Mouse (Mus musculus) lung, postnatal 36 days (tissue): ENCODE measurements at regions not wholly inside any gene's neighbourhood (a gene's known extent, or its start where the extent isn't known, plus 50 kb on each side); places are given as distances from the start of the nearest gene placed in this dataset.
"Not testable (repeated sequence)": the region's sequence is repeated elsewhere in the genome, so short reads cannot be mapped to it uniquely, and the experiment has no call there.

Source experiments
- DNase-seq: peaks from one replicate; pipeline ENCODE4 v3.0.0; 2022; ENCODE audit warnings: mixed read lengths

- DNase-seq: no peak
These were observed 183.0 kb upstream of the Plxna2 start for GRCm38 (mm10) chr1:194435060-194435459.

- no peak for DNase-seq
These were observed 189.4 kb upstream of the Plxna2 start for GRCm38 (mm10) chr1:194428586-194428985.

- DNase-seq: no peak
These were observed 191.7 kb upstream of the Plxna2 start for GRCm38 (mm10) chr1:194426293-194426692.

DNA sequence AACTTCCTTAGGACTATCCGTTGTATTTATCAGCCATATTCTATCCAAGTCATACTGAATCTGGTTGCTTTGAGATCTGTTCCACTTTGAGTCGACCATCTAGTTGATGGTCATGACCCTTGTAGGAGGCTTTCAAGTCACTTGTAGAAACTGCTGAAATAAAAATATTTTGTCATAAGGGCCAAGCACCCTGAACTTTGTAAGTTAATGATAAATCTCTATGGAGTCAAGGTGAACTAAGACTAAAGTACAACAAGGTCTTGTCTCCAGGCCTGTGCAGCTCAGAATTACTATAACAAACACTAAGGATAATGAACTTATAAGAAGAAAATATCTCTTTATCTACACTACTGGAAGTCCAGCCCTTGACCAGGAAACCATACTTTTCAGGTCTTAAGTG is 193.8 kb upstream of the Plxna2 start:
- DNase-seq: no peak

DNA sequence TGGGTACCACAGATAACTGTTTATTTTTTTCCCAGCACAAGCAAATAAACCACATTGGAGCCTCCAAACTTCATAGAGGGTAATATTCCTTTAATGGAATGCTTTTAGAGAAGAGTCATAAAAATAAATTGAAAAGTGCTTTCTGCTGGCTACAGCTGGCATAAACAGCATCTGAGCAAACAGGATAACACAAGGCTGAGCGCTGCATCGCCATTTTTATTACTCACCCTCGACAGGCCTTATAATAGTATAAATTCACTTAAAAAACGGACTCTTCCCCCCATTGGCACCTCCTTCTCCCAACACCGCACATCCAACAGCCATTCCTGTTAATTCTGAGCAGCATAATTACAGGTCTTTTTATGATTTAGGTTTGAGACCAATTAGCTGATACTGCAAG is 205.8 kb upstream of the Plxna2 start:
- DNase-seq: no peak

DNA sequence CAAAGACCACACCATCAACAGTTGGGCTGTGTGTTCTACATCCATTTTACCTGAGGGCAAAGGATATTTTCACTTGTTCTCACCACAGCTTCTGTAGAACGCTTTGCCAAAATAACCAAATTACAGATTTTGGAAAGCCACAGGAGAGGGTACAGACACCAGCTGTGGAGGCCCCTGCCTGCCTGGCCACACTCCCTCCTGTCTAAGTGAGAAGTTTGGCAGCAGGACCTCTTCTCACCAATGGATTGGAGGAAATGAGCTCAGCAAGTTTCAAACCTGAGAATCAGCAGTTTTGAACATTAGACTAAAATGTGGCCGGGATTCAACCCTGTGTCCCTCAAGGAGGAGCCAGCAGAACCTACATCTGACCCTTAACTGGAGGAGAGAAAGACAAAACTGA is 206.2 kb upstream of the Plxna2 start:
- DNase-seq: no peak

GRCm38 (mm10) chr1:194399281-194399680 is 218.7 kb upstream of the Plxna2 start:
- DNase-seq: no peak

GRCm38 (mm10) chr1:194396754-194397460 is 221.1 kb upstream of the Plxna2 start:
- DNase-seq: peak; percentile 45

GRCm38 (mm10) chr1:194393720-194394119 is 224.3 kb upstream of the Plxna2 start:
- no peak for DNase-seq

- DNase-seq: no peak
These were observed 227.8 kb upstream of the Plxna2 start for GRCm38 (mm10) chr1:194390202-194390601.

- DNase-seq: no peak
These were observed 239.9 kb upstream of the Plxna2 start for GRCm38 (mm10) chr1:194378135-194378534.

- not testable (repeated sequence) for DNase-seq
These were observed 244.5 kb upstream of the Plxna2 start for GRCm38 (mm10) chr1:194373511-194373910.

- DNase-seq: no peak
These were observed 254.1 kb upstream of the Plxna2 start for GRCm38 (mm10) chr1:194363917-194364316.

DNA sequence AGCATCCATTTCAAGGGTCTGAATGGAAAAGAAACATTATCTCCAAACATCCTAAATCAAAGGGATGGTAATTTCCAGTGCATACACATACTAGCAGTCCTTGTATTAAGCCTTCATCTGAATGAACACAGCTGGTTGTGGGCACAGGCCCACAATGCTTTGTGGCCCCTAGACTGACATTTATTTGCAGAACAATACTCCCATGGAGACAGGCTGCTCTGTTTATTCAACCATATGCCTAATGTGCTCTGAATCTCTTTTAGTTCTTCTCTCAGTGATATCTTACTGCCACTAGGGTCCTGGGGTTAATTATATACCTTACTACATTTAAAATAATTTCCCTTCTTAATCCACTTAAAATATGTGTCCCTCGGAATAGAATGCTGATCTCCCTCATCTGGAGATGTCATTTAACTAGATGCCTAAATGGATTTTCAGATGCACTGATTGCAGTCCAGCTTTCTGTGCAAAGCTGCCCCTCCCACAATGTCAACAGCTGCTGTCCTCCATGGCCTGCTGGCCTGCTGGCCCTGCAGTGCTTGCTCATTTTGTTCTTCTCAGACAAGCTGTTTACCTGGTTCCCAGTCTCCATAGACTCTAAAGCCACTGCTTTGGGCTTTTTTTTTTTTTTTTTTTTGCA is 254.8 kb upstream of the Plxna2 start:
- DNase-seq: no peak

GRCm38 (mm10) chr1:194362298-194362697 is 255.7 kb upstream of the Plxna2 start:
- DNase-seq: no peak

- no peak for DNase-seq
These were observed 256.7 kb upstream of the Plxna2 start for GRCm38 (mm10) chr1:194361316-194361715.

DNA sequence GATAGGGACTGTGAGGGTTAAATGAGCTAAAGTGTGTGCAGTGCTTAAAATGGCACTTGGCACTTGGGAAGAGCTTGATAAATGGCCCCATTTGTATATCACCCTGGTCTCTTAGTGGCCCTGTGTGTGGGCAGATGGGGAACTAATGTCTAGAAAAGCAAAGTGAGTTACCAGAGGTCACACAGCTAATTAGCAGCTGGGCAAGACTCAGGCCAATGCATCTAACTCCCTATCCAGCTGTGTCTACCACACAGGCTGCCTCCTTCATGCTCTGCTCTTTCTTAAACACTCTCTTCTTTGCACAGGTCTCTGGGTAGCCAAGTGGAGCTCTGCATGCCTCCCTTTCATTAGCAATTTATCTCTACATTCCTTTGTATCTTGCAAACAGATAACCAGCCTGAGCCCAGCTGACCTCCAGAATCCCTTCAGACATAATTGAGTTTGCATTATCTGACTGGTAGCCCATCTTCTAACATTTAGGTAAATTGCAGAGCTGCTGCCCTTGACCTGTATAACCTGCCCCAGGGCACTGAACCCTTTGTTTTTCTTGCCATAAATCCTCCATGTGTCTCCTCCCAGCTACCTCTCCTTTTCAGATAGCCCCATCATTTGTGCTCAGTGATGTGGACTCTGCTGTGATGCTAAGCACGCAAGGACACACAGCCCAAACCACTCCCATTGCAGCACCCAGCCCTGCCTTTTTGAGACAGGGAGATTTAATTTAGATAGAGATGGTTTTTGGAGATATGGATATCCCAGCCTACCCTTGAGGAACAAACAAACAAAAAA is 263.5 kb upstream of the Plxna2 start:
- no peak for DNase-seq

DNA sequence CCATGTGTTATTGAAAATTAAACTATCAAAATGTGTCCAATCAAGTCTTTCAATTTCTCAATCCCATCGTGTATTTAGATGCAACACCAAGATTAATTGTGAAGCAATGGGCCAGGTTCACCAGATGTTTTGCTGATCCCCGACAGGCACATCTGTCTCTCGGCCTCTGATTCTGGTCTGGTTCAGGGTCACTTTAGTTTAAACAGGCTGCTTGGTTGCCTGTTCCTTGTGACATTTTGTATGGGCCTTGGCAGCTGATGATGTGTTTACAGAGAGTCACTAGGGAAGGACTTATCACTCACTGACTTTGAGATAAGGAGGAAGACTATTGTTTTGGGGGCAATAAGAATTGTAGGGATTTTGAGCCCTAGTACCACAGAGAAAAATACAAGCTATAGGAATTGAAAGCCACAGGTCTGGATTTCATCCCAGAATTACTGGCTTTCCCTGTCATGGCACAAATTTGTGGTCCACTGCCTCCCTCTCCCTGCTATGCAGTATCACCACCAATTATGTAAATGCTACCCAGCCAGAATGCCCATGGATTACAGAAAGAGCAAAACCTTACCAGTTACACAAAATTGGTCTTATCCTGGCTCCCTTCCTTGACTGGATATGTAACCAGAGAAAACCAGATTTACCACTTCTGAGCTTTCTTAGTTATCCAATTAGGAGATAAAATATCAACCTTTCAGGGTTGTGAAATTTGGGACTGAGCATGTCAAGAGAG is 272.5 kb upstream of the Plxna2 start:
- peak; percentile 40 for DNase-seq

- DNase-seq: no peak
These were observed 275.4 kb upstream of the Plxna2 start for GRCm38 (mm10) chr1:194342568-194342967.

DNA sequence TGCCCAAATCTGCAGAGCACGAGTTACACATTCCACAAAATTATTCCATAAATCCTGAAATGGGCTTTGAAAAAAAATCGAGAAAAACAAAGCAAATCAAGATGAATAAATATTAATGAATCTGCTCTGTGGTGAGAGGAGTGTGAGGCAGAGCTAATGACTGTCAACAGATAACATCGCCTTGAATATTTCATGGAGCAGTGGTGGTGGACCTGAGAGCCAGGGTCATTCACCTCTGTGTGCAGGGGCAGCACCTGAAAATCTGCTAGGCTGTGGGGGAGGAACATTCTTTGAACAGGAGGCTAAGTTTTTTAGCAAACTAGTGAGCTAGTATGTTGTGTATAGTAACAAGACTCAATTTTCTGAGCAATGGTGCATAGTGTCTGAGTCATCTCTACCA is 276.3 kb upstream of the Plxna2 start:
- DNase-seq: no peak

- DNase-seq: peak; percentile 57
These were observed 283.0 kb upstream of the Plxna2 start for GRCm38 (mm10) chr1:194334752-194335719.

GRCm38 (mm10) chr1:194332639-194333038 is 285.4 kb upstream of the Plxna2 start:
- no peak for DNase-seq
